Mouse (Mus musculus) retina, postnatal 7 days (tissue): ENCODE results near the gene Pole3.
"Not testable (repeated sequence)": the region's sequence is repeated elsewhere in the genome, so short reads cannot be mapped to it uniquely, and the experiment has no call there.

Experiments used
- DNase-seq: peaks from one replicate; pipeline ENCODE4 v3.0.0-alpha.2; 2012; ENCODE audit warnings: low read depth, low spot score

The Pole3 gene

GRCm38 (mm10) chr4:62487914-62488313 lies 37.0 kb downstream of the Pole3 start:
- no peak for DNase-seq

GRCm38 (mm10) chr4:62487172-62487571 lies 37.7 kb downstream of the Pole3 start:
- DNase-seq, result no peak

- no peak for DNase-seq
These were observed 38.6 kb downstream of the Pole3 start for GRCm38 (mm10) chr4:62486162-62486696.

- DNase-seq, result no peak
These were observed 39.3 kb downstream of the Pole3 start for GRCm38 (mm10) chr4:62485450-62486161.

- no peak for DNase-seq
These were observed 39.9 kb downstream of the Pole3 start for GRCm38 (mm10) chr4:62484928-62485327.

GRCm38 (mm10) chr4:62480709-62481605 lies 43.9 kb downstream of the Pole3 start:
- DNase-seq, result no peak

- no peak for DNase-seq
These were observed 44.7 kb downstream of the Pole3 start, which contains the start of gene Bspry for GRCm38 (mm10) chr4:62479937-62480708. Bspry (plus strand) TSS chr4:62480053.

GRCm38 (mm10) chr4:62479593-62479936 lies 45.3 kb downstream of the Pole3 start:
- DNase-seq, result not testable (repeated sequence)

GRCm38 (mm10) chr4:62477542-62478244 lies 47.2 kb downstream of the Pole3 start:
- DNase-seq, result no peak

GRCm38 (mm10) chr4:62475793-62476192 lies 49.1 kb downstream of the Pole3 start:
- no peak for DNase-seq

- DNase-seq, result no peak
These were observed 49.7 kb downstream of the Pole3 start for GRCm38 (mm10) chr4:62475131-62475530.
